Mouse (Mus musculus) MEL (cell line): ENCODE measurements around the gene U90926.

ENCODE experiments used
- CTCF ChIP-seq, 3 experiments: IDR thresholded peaks in 2 of 3; conservative IDR thresholded peaks in 1 of 3; 2 replicates each; pipeline ENCODE4 v1.5.1; 2011 to 2012; ENCODE audit warnings: low read length in 3 of 3, low read depth in 2 of 3, mild to moderate bottlenecking in 2 of 3, improper control_type of control experiment in 1 of 3, inconsistent platforms in 1 of 3, mixed read lengths in 1 of 3, moderate library complexity in 1 of 3; ENCODE audit not compliant: control insufficient read depth in 1 of 3, insufficient read depth in 1 of 3, poor library complexity in 1 of 3, severe bottlenecking in 1 of 3
- E2F4 ChIP-seq: IDR thresholded peaks from 2 replicates; pipeline ENCODE4 v1.6.1; 2011; ENCODE audit warnings: low read depth, low read length, improper control_type of control experiment, borderline replicate concordance
- GATA1 ChIP-seq: IDR thresholded peaks from 2 replicates; pipeline ENCODE4 v1.6.1; 2011; ENCODE audit warnings: low read depth, low read length, improper control_type of control experiment
- MAZ ChIP-seq: IDR thresholded peaks from 2 replicates; pipeline ENCODE4 v1.6.1; 2012; ENCODE audit warnings: low read depth, mild to moderate bottlenecking, inconsistent platforms, low read length, improper control_type of control experiment
- MYB ChIP-seq: IDR thresholded peaks from 2 replicates; pipeline ENCODE4 v1.6.1; 2011; ENCODE audit warnings: mild to moderate bottlenecking, low read depth, low read length, improper control_type of control experiment
- MYC ChIP-seq: IDR thresholded peaks from 2 replicates; pipeline ENCODE4 v1.6.1; 2011; ENCODE audit warnings: low read depth, mild to moderate bottlenecking, low read length, improper control_type of control experiment, moderate library complexity
- POLR2A ChIP-seq, 2 experiments: IDR thresholded peaks; 2 replicates each; pipeline ENCODE4 v1.6.1; 2011 to 2012; ENCODE audit warnings: low read length in 2 of 2, mild to moderate bottlenecking in 2 of 2, control low read depth in 1 of 2, improper control_type of control experiment in 1 of 2, low read depth in 1 of 2, moderate library complexity in 1 of 2; ENCODE audit not compliant: control insufficient read depth in 1 of 2, insufficient read depth in 1 of 2, poor library complexity in 1 of 2
- POLR2AphosphoS5 ChIP-seq: IDR thresholded peaks from 2 replicates; pipeline ENCODE4 v1.6.1; 2012; ENCODE audit warnings: low read depth, borderline replicate concordance, mild to moderate bottlenecking, inconsistent platforms, low read length, moderate library complexity, mixed read lengths
- UBTF ChIP-seq: IDR thresholded peaks from 2 replicates; pipeline ENCODE4 v1.6.1; 2012; ENCODE audit warnings: low read depth, mild to moderate bottlenecking, inconsistent platforms, low read length, improper control_type of control experiment, moderate library complexity, borderline replicate concordance; ENCODE audit not compliant: insufficient read depth
- ZC3H11A ChIP-seq: IDR thresholded peaks from 2 replicates; pipeline ENCODE4 v1.6.1; 2012; ENCODE audit warnings: low read depth, mild to moderate bottlenecking, inconsistent platforms, low read length, improper control_type of control experiment
- ZNF384 ChIP-seq: IDR thresholded peaks from 2 replicates; pipeline ENCODE4 v1.6.1; 2012; ENCODE audit warnings: low read depth, mild to moderate bottlenecking, inconsistent platforms, low read length, improper control_type of control experiment

GRCm38 (mm10) chr5:92233366-92233765, 18.2 kb upstream of the U90926 start:
- TF ChIP-seq POLR2A (IDR thresholded peaks at IDR 0.05; ENCODE audit: control insufficient read depth in 1 of 2, insufficient read depth in 1 of 2, low read depth in 1 of 2, low read length in 2 of 2, poor library complexity in 1 of 2) (no peak), E2F4 (no peak), CTCF (IDR thresholded peaks at IDR 0.05 in 2 of 3, conservative IDR thresholded peaks at IDR 0.05 in 1 of 3; ENCODE audit: control insufficient read depth in 1 of 3, insufficient read depth in 1 of 3, low read depth in 2 of 3, low read length in 3 of 3, poor library complexity in 1 of 3, severe bottlenecking in 1 of 3) (no peak), ZC3H11A (no peak), POLR2AphosphoS5 (no peak), UBTF (no peak), GATA1 (no peak), MYB (no peak), MAZ (no peak), MYC (no peak), ZNF384 (no peak)
